ENCODE assay signal across 24 mouse cellular contexts in the genomic region with DNA sequence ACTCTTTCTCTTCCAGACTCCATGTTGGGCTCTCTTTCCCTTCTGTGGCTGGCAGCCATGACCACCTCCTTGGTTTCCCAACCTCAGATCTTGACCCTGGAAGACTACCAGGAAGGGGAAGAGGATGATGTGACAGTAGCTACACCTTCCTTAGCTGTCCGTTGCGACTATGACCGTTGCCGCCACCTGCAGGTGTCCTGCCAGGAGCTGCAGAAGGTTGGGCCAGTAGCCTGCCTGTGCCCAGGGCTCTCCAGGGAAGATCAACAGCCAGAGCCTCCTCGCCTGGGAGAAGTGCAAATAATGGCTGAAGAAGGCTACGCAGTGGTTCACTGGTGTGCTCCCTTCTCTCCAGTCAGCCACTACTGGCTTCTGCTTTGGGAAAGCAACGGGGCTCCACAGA. TPM values are rescaled to one million over a fixed set of nuclear protein-coding genes. Genes with fewer than 3 reads are reported as not detected.
A peak's percentile ranks its signal among the peaks of the same experiment; 100 is the strongest.
DNase-seq lines count a peak whose midpoint lies in the region; ATAC-seq and TF ChIP-seq lines count a peak whose summit lies in the region.
"Had no signal": no experiment of that assay in that cellular context is flagged by ENCODE, and none has a peak within 500 bp of the region (broad histone marks: within the 10 kb centered on the region; RNA-seq: fewer than 3 reads in every experiment).

No protein-coding gene starts in this region.

- ATAC-seq in lung, embryonic 16.5 days (ENCODE audit: low read depth) = peak; percentile 40
- no peak for ATAC-seq in megakaryocyte, adult 5-6 weeks (ENCODE audit: poor library complexity, severe bottlenecking)
- ATAC-seq: forebrain, embryonic 16.5 days; hindbrain, postnatal 0 days; Patski had no signal

- H3K9me3 ChIP-seq in E14TG2a.4 (ENCODE audit: low read length) = no peaks in the 10 kb centered on the region
- no peaks in the 10 kb centered on the region for H3K9me3 ChIP-seq in lung, embryonic 16.5 days (ENCODE audit: control insufficient read depth, low read length)
- H3K9me3 ChIP-seq: kidney, embryonic 15.5 days; lung, embryonic 15.5 days; neural tube, embryonic 15.5 days had no signal

- TF ChIP-seq POLR2A in cortical plate, adult 2 months (IDR thresholded peaks at IDR 0.05; ENCODE audit: extremely low read depth, insufficient read depth, low read length) = no peak

- H3K4me2 ChIP-seq in lung, embryonic 16.5 days (ENCODE audit: low read depth, low read length) = no peak overlapping the region
- H3K4me2 ChIP-seq: kidney, embryonic 15.5 days; lung, embryonic 15.5 days; midbrain, embryonic 11.5 days; neural tube, embryonic 15.5 days had no signal

- WGBS in lung, embryonic 16.5 days = 35% methylated on average over 7 of the region's 7 CpGs

- H3K27ac ChIP-seq in gastrocnemius, adult 2 months = peak overlapping the region; percentile 88
- peak overlapping the region; percentile 43; the same call in 1 of the 2 replicates for H3K27ac ChIP-seq in cortical plate, adult 2 months (ENCODE audit: insufficient read depth, low read length)
- no peak overlapping the region for H3K27ac ChIP-seq in lung, embryonic 16.5 days (ENCODE audit: low read length)
- H3K27ac ChIP-seq: hindbrain, postnatal 0 days; kidney, embryonic 15.5 days; lung, embryonic 15.5 days; neural tube, embryonic 15.5 days had no signal

- peaks cover 22% of the 10 kb centered on the region for H3K36me3 ChIP-seq in E14TG2a.4 (ENCODE audit: insufficient read depth, low read length)
- H3K36me3 ChIP-seq in lung, embryonic 16.5 days (ENCODE audit: control insufficient read depth, insufficient read depth, low read length) = peaks cover 8% of the 10 kb centered on the region; the same call in 1 of the 2 replicates

- TF ChIP-seq CTCF in gastrocnemius, adult 2 months (IDR thresholded peaks at IDR 0.05) = no peak
- peak; percentile 10; the same call in 1 of the 2 replicates for TF ChIP-seq CTCF in E14TG2a.4 (conservative IDR thresholded peaks at IDR 0.05; ENCODE audit: low read length)
- TF ChIP-seq CTCF in cortical plate, adult 2 months (IDR thresholded peaks at IDR 0.05; ENCODE audit: extremely low read depth, insufficient read depth, low read length) = no peak

- intact Hi-C loops in gastrocnemius, adult 2 months (cut with DNase I) = no loop called here

- DNase-seq in gastrocnemius, adult 2 months = no peak
- no peak for DNase-seq in gastrocnemius, adult 8-10 months (ENCODE audit: low spot score in 2 of 2)
- DNase-seq in layer of hippocampus, postnatal 14 days (ENCODE audit: low spot score in 2 of 2) = no peak
- DNase-seq in MN1 (ENCODE audit: low spot score) = no peak
- DNase-seq: cerebellum, postnatal 14 days had no signal

- H3K4me3 ChIP-seq in gastrocnemius, adult 2 months = peak overlapping the region; percentile 67
- H3K4me3 ChIP-seq in E14TG2a.4 (replicated peaks; ENCODE audit: low read length) = peak overlapping the region; percentile 76
- H3K4me3 ChIP-seq in cortical plate, adult 2 months (ENCODE audit: insufficient read depth, low read length) = no peak overlapping the region
- H3K4me3 ChIP-seq in lung, embryonic 16.5 days (ENCODE audit: low read length) = no peak overlapping the region
- H3K4me3 ChIP-seq: kidney, embryonic 15.5 days; lung, embryonic 15.5 days; neural tube, embryonic 15.5 days had no signal

- H3K9ac ChIP-seq in lung, embryonic 16.5 days (ENCODE audit: low read length) = peak overlapping the region; percentile 10; the same call in 1 of the 2 replicates
- H3K9ac ChIP-seq: kidney, embryonic 15.5 days; lung, embryonic 15.5 days; neural tube, embryonic 15.5 days had no signal

- H3K4me1 ChIP-seq in E14TG2a.4 (replicated peaks; ENCODE audit: low read depth, low read length) = peaks cover 58% of the 10 kb centered on the region
- 0 out of 2 replicates have a peak, but pooled peaks cover 1% of the 10 kb centered on the region for H3K4me1 ChIP-seq in cortical plate, adult 2 months (ENCODE audit: control insufficient read depth, insufficient read depth, low read length)
- no peaks in the 10 kb centered on the region for H3K4me1 ChIP-seq in lung, embryonic 16.5 days (replicated peaks; ENCODE audit: control insufficient read depth, insufficient read depth, low read length)

- H3K27me3 ChIP-seq in E14TG2a.4 (ENCODE audit: insufficient read depth, low read length) = no peaks in the 10 kb centered on the region
- H3K27me3 ChIP-seq in lung, embryonic 16.5 days (ENCODE audit: control insufficient read depth, insufficient read depth, low read depth, low read length) = no peaks in the 10 kb centered on the region
- H3K27me3 ChIP-seq: kidney, embryonic 15.5 days; lung, embryonic 15.5 days; neural tube, embryonic 15.5 days; Patski had no signal

RNA-seq across cellular contexts. Expression of gene Lrrn4cl, which starts 1.1 kb away (rescaled TPM):
- total RNA-seq in gastrocnemius, adult 2 months (2021) = 1 to 10 TPM; 7.3 to 7.8 TPM
- total RNA-seq in gastrocnemius, adult 8-10 months (2022) = 1 to 10 TPM; 5.3 to 8.8 (median 7.0) TPM
- polyA plus RNA-seq in cortical plate, adult 2 months (2012; rRNA removed) = 1.0 and 1.3 TPM in 2 replicates
- polyA plus RNA-seq in lung, embryonic 16.5 days (2015; fragmentation: Nextera tagmentation; extraction: Ambion mirVana) = 1.6 and 1.7 TPM in 2 replicates
- under 1 TPM; 0.30 to 0.55 TPM for total RNA-seq in layer of hippocampus, postnatal 14 days (2021)
- 0.16 and 0.55 TPM in 2 replicates for total RNA-seq in megakaryocyte, adult 5-6 weeks (2015)
- total RNA-seq in megakaryocyte, adult 5-6 weeks (2017) = 0.12 TPM in 1 of 2 replicates, not detected in the other

RNA-seq across cellular contexts. Expression of gene Gng3, which starts 12.6 kb away (rescaled TPM):
- total RNA-seq in gastrocnemius, adult 2 months (2021) = not detected
- total RNA-seq in gastrocnemius, adult 8-10 months (2022) = not detected
- polyA plus RNA-seq in cortical plate, adult 2 months (2012; rRNA removed) = 275 and 293 TPM in 2 replicates
- polyA plus RNA-seq in lung, embryonic 16.5 days (2015; fragmentation: Nextera tagmentation; extraction: Ambion mirVana) = 2.8 and 3.3 TPM in 2 replicates
- total RNA-seq in layer of hippocampus, postnatal 14 days (2021) = 100 to 1,000 TPM; 220 to 243 TPM
- total RNA-seq in megakaryocyte, adult 5-6 weeks (2015) = 0.16 TPM in 1 of 2 replicates, not detected in the other
- total RNA-seq in megakaryocyte, adult 5-6 weeks (2017) = not detected in 2 replicates
- total RNA-seq: heart, postnatal 25 days had no signal

RNA-seq across cellular contexts. Expression of gene Bscl2, which starts 14.4 kb away (rescaled TPM):
- total RNA-seq in gastrocnemius, adult 2 months (2021) = 10 to 100 TPM; 16.8 to 18.4 TPM
- total RNA-seq in gastrocnemius, adult 8-10 months (2022) = 10 to 100 TPM; 14.7 to 23.9 (median 20.0) TPM
- polyA plus RNA-seq in cortical plate, adult 2 months (2012; rRNA removed) = 135 and 137 TPM in 2 replicates
- 54.1 and 54.6 TPM in 2 replicates for polyA plus RNA-seq in lung, embryonic 16.5 days (2015; fragmentation: Nextera tagmentation; extraction: Ambion mirVana)
- 100 to 1,000 TPM in 1 of 2 experiments, 10 to 100 TPM in 1; 96.2 to 107 TPM for total RNA-seq in layer of hippocampus, postnatal 14 days (2021)
- total RNA-seq in megakaryocyte, adult 5-6 weeks (2015) = 84.8 and 97.8 TPM in 2 replicates
- total RNA-seq in megakaryocyte, adult 5-6 weeks (2017) = 48.1 and 49.6 TPM in 2 replicates

RNA-seq across cellular contexts. Expression of gene Ubxn1, which starts 19.7 kb away (rescaled TPM):
- 100 to 1,000 TPM; 199 to 235 TPM for total RNA-seq in gastrocnemius, adult 2 months (2021)
- 100 to 1,000 TPM; 207 to 248 (median 231) TPM for total RNA-seq in gastrocnemius, adult 8-10 months (2022)
- 108 and 118 TPM in 2 replicates for polyA plus RNA-seq in cortical plate, adult 2 months (2012; rRNA removed)
- polyA plus RNA-seq in lung, embryonic 16.5 days (2015; fragmentation: Nextera tagmentation; extraction: Ambion mirVana) = 156 and 164 TPM in 2 replicates
- 100 to 1,000 TPM in 1 of 2 experiments, 10 to 100 TPM in 1; 95.4 to 101 TPM for total RNA-seq in layer of hippocampus, postnatal 14 days (2021)
- total RNA-seq in megakaryocyte, adult 5-6 weeks (2015) = 63.2 and 66.8 TPM in 2 replicates
- 149 and 168 TPM in 2 replicates for total RNA-seq in megakaryocyte, adult 5-6 weeks (2017)

RNA-seq across cellular contexts. Expression of gene AC129217.1, which starts 22.1 kb away (rescaled TPM):
- total RNA-seq in gastrocnemius, adult 2 months (2021) = not detected
- total RNA-seq in gastrocnemius, adult 8-10 months (2022) = 1 to 10 TPM in 1 of 4 experiments, not detected in 3; 2.0 TPM
- polyA plus RNA-seq in cortical plate, adult 2 months (2012; rRNA removed) = not detected in 2 replicates
- not detected in 2 replicates for polyA plus RNA-seq in lung, embryonic 16.5 days (2015; fragmentation: Nextera tagmentation; extraction: Ambion mirVana)
- 1 to 10 TPM in 1 of 2 experiments, not detected in 1; 4.4 TPM for total RNA-seq in layer of hippocampus, postnatal 14 days (2021)
- total RNA-seq in megakaryocyte, adult 5-6 weeks (2015) = not detected in 2 replicates
- total RNA-seq in megakaryocyte, adult 5-6 weeks (2017) = 1.8 and 5.9 TPM in 2 replicates
- total RNA-seq: adrenal gland, adult 18-20 months; gastrocnemius, postnatal 10 days; heart, postnatal 25 days; hindbrain, postnatal 0 days; layer of hippocampus, adult 8-10 months; left cerebral cortex, postnatal 14 days had no signal
- polyA plus RNA-seq: embryonic facial prominence, embryonic 11.5 days; forebrain, embryonic 16.5 days; hindbrain, postnatal 0 days; kidney, embryonic 15.5 days; lung, embryonic 15.5 days; midbrain, embryonic 11.5 days; neural tube, embryonic 15.5 days; stomach, embryonic 14.5 days; thymus, postnatal 0 days had no signal

Comparison
In these comparisons a context has a peak if more than half of its experiments do, and no peak if none do; other contexts are left out.
1. H3K4me3 ChIP-seq: peak in gastrocnemius, adult 2 months (single experiment) and E14TG2a.4 (single experiment); none in cortical plate, adult 2 months (single experiment) and lung, embryonic 16.5 days (single experiment).
2. RNA of gene Lrrn4cl, which starts 1.1 kb away (total RNA-seq): 5.3 to 8.8 TPM in gastrocnemius, adult 8-10 months and 7.3 to 7.8 TPM in gastrocnemius, adult 2 months; 0.30 to 0.55 TPM in layer of hippocampus, postnatal 14 days and 0.12 to 0.55 TPM in megakaryocyte, adult 5-6 weeks; every median in the first group is over 4 times any median in the second.
3. RNA of gene Gng3, which starts 12.6 kb away (total RNA-seq): 220 to 243 TPM in layer of hippocampus, postnatal 14 days; not detected in gastrocnemius, adult 2 months, not detected in gastrocnemius, adult 8-10 months and 0.16 TPM in megakaryocyte, adult 5-6 weeks; every median in the first group is over 100 times any median in the second.